41 mouse cellular contexts compared by ENCODE assay signal in the genomic region with DNA sequence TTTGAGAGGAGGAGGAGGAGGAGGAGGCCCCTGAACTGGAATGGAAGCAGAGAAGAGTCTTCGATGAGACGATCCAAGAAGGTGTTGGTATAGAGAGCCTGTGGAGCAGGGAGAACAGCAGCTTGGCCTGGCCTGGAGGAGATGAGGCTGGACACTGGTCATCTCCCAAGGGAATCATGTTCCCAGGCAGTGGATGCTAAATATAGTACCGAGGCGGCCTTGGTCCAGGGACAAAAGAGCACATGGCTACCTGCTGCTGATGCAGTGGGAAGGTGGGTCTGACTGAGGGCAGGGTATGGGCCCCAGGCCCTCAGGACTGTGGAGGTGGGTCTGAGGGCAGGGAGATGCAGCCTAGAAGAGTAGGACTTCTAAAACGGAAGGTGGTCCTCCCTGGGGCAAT. TPM values are rescaled to one million over a fixed set of nuclear protein-coding genes. Genes with fewer than 3 reads are reported as not detected.
DNase-seq lines count a peak whose midpoint lies in the region; ATAC-seq and TF ChIP-seq lines count a peak whose summit lies in the region.
"Had no signal": no experiment of that assay in that cellular context is flagged by ENCODE, and none has a peak within 500 bp of the region (broad histone marks: within the 10 kb centered on the region; RNA-seq: fewer than 3 reads in every experiment).

No protein-coding gene starts in this region.

- no peak for TF ChIP-seq POLR2A in testis, adult 2 months (IDR thresholded peaks at IDR 0.05; ENCODE audit: control insufficient read depth, low read depth, low read length)

- ATAC-seq in heart, embryonic 15.5 days (replicated peaks; ENCODE audit: insufficient number of reproducible peaks, insufficient read depth, low FRiP score, low read depth): no peak
- no peak for ATAC-seq in monocyte, adult 5-6 weeks (replicated peaks; ENCODE audit: insufficient number of reproducible peaks, low FRiP score, low TSS enrichment, poor library complexity, severe bottlenecking)
- ATAC-seq: forebrain, embryonic 15.5 days; hindbrain, postnatal 0 days; intestine, embryonic 15.5 days; liver, embryonic 12.5 days; liver, postnatal 0 days; midbrain, embryonic 13.5 days had no signal

- no peak overlapping the region for H3K4me2 ChIP-seq in heart, embryonic 15.5 days
- H3K4me2 ChIP-seq: embryonic facial prominence, embryonic 13.5 days; forebrain, embryonic 15.5 days; hindbrain, embryonic 12.5 days; intestine, embryonic 15.5 days; liver, embryonic 12.5 days; midbrain, embryonic 13.5 days; stomach, embryonic 15.5 days had no signal

- no peaks in the 10 kb centered on the region for H3K36me3 ChIP-seq in testis, adult 2 months (ENCODE audit: control insufficient read depth, insufficient read depth, low read length)
- H3K36me3 ChIP-seq in heart, embryonic 15.5 days: no peaks in the 10 kb centered on the region
- H3K36me3 ChIP-seq: embryonic facial prominence, embryonic 13.5 days; forebrain, embryonic 10.5 days; forebrain, embryonic 15.5 days; hindbrain, embryonic 12.5 days; intestine, embryonic 15.5 days; liver, embryonic 12.5 days; midbrain, embryonic 13.5 days; stomach, embryonic 15.5 days had no signal

- TF ChIP-seq CTCF in testis, adult 2 months (IDR thresholded peaks at IDR 0.05; ENCODE audit: control insufficient read depth, insufficient read depth, insufficient replicate concordance, low read depth, low read length): no peak

- H3K27ac ChIP-seq in testis, adult 2 months (ENCODE audit: control insufficient read depth, insufficient read depth, low read depth, low read length): peak overlapping the region; percentile 65
- H3K27ac ChIP-seq in heart, embryonic 15.5 days: 0 out of 2 replicates have a peak overlapping the region, but pooled peaks have one; percentile 17
- H3K27ac ChIP-seq: embryonic facial prominence, embryonic 13.5 days; forebrain, embryonic 10.5 days; forebrain, embryonic 15.5 days; hindbrain, embryonic 12.5 days; hindbrain, postnatal 0 days; intestine, embryonic 15.5 days; liver, embryonic 12.5 days; macrophage; midbrain, embryonic 13.5 days; stomach, embryonic 15.5 days had no signal

- peak; percentile 97 for DNase-seq in heart, adult 11 months
- DNase-seq in heart, postnatal 4 days: no peak
- DNase-seq in testis, postnatal 14 days (ENCODE audit: low spot score): no peak
- DNase-seq in testis, postnatal 10 days (ENCODE audit: low spot score): peak; percentile 41
- DNase-seq in ovary, postnatal 10 days (ENCODE audit: low spot score): no peak
- DNase-seq: adrenal gland, adult 2 months; B cell, adult 2 months; cerebellum, adult 11 months; cerebellum, adult 9-11 months; kidney, adult 2 months; kidney, postnatal 36 days; left cerebral cortex, postnatal 4 days; liver, postnatal 0 days; retina, postnatal 1 day; right cerebral cortex, postnatal 14 days; thymus, adult 2 months; thymus, postnatal 36 days had no signal

- H3K9me3 ChIP-seq in heart, embryonic 15.5 days (replicated peaks): no peaks in the 10 kb centered on the region
- H3K9me3 ChIP-seq: embryonic facial prominence, embryonic 13.5 days; forebrain, embryonic 10.5 days; forebrain, embryonic 15.5 days; hindbrain, embryonic 12.5 days; intestine, embryonic 15.5 days; liver, embryonic 12.5 days; midbrain, embryonic 13.5 days; stomach, embryonic 15.5 days had no signal

- 59% methylated on average over 5 of the region's 5 CpGs for WGBS in heart, embryonic 15.5 days

- H3K4me3 ChIP-seq in testis, adult 2 months (ENCODE audit: control insufficient read depth, low read depth, low read length): peak overlapping the region; percentile 4
- H3K4me3 ChIP-seq in heart, embryonic 15.5 days: no peak overlapping the region
- H3K4me3 ChIP-seq: embryonic facial prominence, embryonic 13.5 days; forebrain, embryonic 10.5 days; forebrain, embryonic 15.5 days; hindbrain, embryonic 12.5 days; intestine, embryonic 15.5 days; layer of hippocampus, adult 2 months; liver, embryonic 12.5 days; midbrain, embryonic 13.5 days; stomach, embryonic 15.5 days had no signal

- H3K9ac ChIP-seq in heart, embryonic 15.5 days: no peak overlapping the region
- H3K9ac ChIP-seq: embryonic facial prominence, embryonic 13.5 days; forebrain, embryonic 15.5 days; intestine, embryonic 15.5 days; liver, embryonic 12.5 days; liver, postnatal 0 days; midbrain, embryonic 13.5 days; stomach, embryonic 15.5 days had no signal

- no peaks in the 10 kb centered on the region for H3K27me3 ChIP-seq in testis, adult 2 months (ENCODE audit: control insufficient read depth, insufficient read depth, low read length)
- H3K27me3 ChIP-seq in heart, embryonic 15.5 days: no peaks in the 10 kb centered on the region
- H3K27me3 ChIP-seq: embryonic facial prominence, embryonic 13.5 days; forebrain, embryonic 15.5 days; hindbrain, embryonic 12.5 days; intestine, embryonic 15.5 days; midbrain, embryonic 13.5 days; stomach, embryonic 15.5 days had no signal

- H3K4me1 ChIP-seq in testis, adult 2 months (ENCODE audit: control insufficient read depth, insufficient read depth, low read length): peaks cover 21% of the 10 kb centered on the region
- H3K4me1 ChIP-seq in heart, embryonic 15.5 days (replicated peaks): peaks cover 38% of the 10 kb centered on the region
- H3K4me1 ChIP-seq: forebrain, embryonic 15.5 days; hindbrain, embryonic 12.5 days; midbrain, embryonic 13.5 days had no signal

RNA-seq across cellular contexts. Expression of gene Spaar, which starts 3.4 kb away (rescaled TPM):
- total RNA-seq in heart, postnatal 4 days (2021): 1 to 10 TPM; 2.0 to 2.3 TPM
- 3.0 and 4.6 TPM in 2 replicates for polyA plus RNA-seq in testis, adult 2 months (2012; rRNA removed)
- polyA plus RNA-seq in heart, embryonic 15.5 days (2015; fragmentation: Nextera tagmentation; extraction: Ambion mirVana): 0.31 and 0.42 TPM in 2 replicates
- total RNA-seq in monocyte, adult 5-6 weeks (2017): not detected in 3 replicates
- total RNA-seq: megakaryocyte-erythroid progenitor cell, adult 5-6 weeks had no signal
- polyA plus RNA-seq: forebrain, embryonic 10.5 days; macrophage; midbrain, embryonic 13.5 days; neural tube, embryonic 14.5 days had no signal

RNA-seq across cellular contexts. Expression of gene Hrct1, which starts 6.2 kb away (rescaled TPM):
- total RNA-seq in heart, postnatal 4 days (2021): 1 to 10 TPM; 3.2 to 3.4 TPM
- polyA plus RNA-seq in testis, adult 2 months (2012; rRNA removed): 0.62 and 0.73 TPM in 2 replicates
- polyA plus RNA-seq in heart, embryonic 15.5 days (2015; fragmentation: Nextera tagmentation; extraction: Ambion mirVana): 1.1 and 1.5 TPM in 2 replicates
- total RNA-seq in monocyte, adult 5-6 weeks (2017): not detected in 3 replicates
- total RNA-seq: megakaryocyte-erythroid progenitor cell, adult 5-6 weeks had no signal
- polyA plus RNA-seq: macrophage had no signal

RNA-seq across cellular contexts. Expression of gene Olfr71, which starts 23.1 kb away (rescaled TPM):
- not detected for total RNA-seq in heart, postnatal 4 days (2021)
- not detected in 2 replicates for polyA plus RNA-seq in testis, adult 2 months (2012; rRNA removed)
- polyA plus RNA-seq in heart, embryonic 15.5 days (2015; fragmentation: Nextera tagmentation; extraction: Ambion mirVana): not detected in 2 replicates
- total RNA-seq in monocyte, adult 5-6 weeks (2017): not detected in 3 replicates
- total RNA-seq: adrenal gland, adult 2 months; adrenal gland, postnatal 4 days; gastrocnemius, adult 8-10 months; hindbrain, postnatal 0 days; layer of hippocampus, adult 2 months; layer of hippocampus, postnatal 25 days; left cerebral cortex, postnatal 4 days; megakaryocyte-erythroid progenitor cell, adult 5-6 weeks had no signal
- polyA plus RNA-seq: adrenal gland, adult 2 months; embryonic facial prominence, embryonic 13.5 days; forebrain, embryonic 10.5 days; forebrain, embryonic 15.5 days; frontal cortex, adult 2 months; heart, embryonic 16.5 days; hindbrain, embryonic 12.5 days; hindbrain, postnatal 0 days; intestine, embryonic 15.5 days; kidney, adult 2 months; kidney, embryonic 16.5 days; limb, embryonic 14.5 days; liver, embryonic 12.5 days; liver, postnatal 0 days; macrophage; neural tube, embryonic 14.5 days; stomach, embryonic 15.5 days; thymus, adult 2 months had no signal

RNA-seq across cellular contexts. Expression of gene Olfr70, which starts 32.6 kb away (rescaled TPM):
- total RNA-seq in heart, postnatal 4 days (2021): not detected
- not detected in 2 replicates for polyA plus RNA-seq in testis, adult 2 months (2012; rRNA removed)
- not detected in 2 replicates for polyA plus RNA-seq in heart, embryonic 15.5 days (2015; fragmentation: Nextera tagmentation; extraction: Ambion mirVana)
- total RNA-seq in monocyte, adult 5-6 weeks (2017): 0.53 TPM in 1 of 3 replicates, not detected in the others
- total RNA-seq: adrenal gland, adult 2 months; adrenal gland, postnatal 4 days; gastrocnemius, adult 8-10 months; hindbrain, postnatal 0 days; layer of hippocampus, adult 2 months; layer of hippocampus, postnatal 25 days; left cerebral cortex, postnatal 4 days; megakaryocyte-erythroid progenitor cell, adult 5-6 weeks had no signal
- polyA plus RNA-seq: adrenal gland, adult 2 months; embryonic facial prominence, embryonic 13.5 days; forebrain, embryonic 10.5 days; forebrain, embryonic 15.5 days; frontal cortex, adult 2 months; heart, embryonic 16.5 days; hindbrain, embryonic 12.5 days; hindbrain, postnatal 0 days; intestine, embryonic 15.5 days; kidney, adult 2 months; kidney, embryonic 16.5 days; limb, embryonic 14.5 days; liver, embryonic 12.5 days; liver, postnatal 0 days; lung, embryonic 16.5 days; macrophage; midbrain, embryonic 13.5 days; neural tube, embryonic 14.5 days; stomach, embryonic 15.5 days; thymus, adult 2 months had no signal

RNA-seq across cellular contexts. Expression of gene Olfr159, which starts 37.6 kb away (rescaled TPM):
- not detected for total RNA-seq in heart, postnatal 4 days (2021)
- polyA plus RNA-seq in testis, adult 2 months (2012; rRNA removed): not detected in 2 replicates
- not detected in 2 replicates for polyA plus RNA-seq in heart, embryonic 15.5 days (2015; fragmentation: Nextera tagmentation; extraction: Ambion mirVana)
- not detected in 3 replicates for total RNA-seq in monocyte, adult 5-6 weeks (2017)
- total RNA-seq: adrenal gland, adult 2 months; adrenal gland, postnatal 4 days; gastrocnemius, adult 8-10 months; hindbrain, postnatal 0 days; layer of hippocampus, adult 2 months; layer of hippocampus, postnatal 25 days; left cerebral cortex, postnatal 4 days; megakaryocyte-erythroid progenitor cell, adult 5-6 weeks had no signal
- polyA plus RNA-seq: adrenal gland, adult 2 months; embryonic facial prominence, embryonic 13.5 days; forebrain, embryonic 10.5 days; forebrain, embryonic 15.5 days; frontal cortex, adult 2 months; heart, embryonic 16.5 days; hindbrain, embryonic 12.5 days; hindbrain, postnatal 0 days; intestine, embryonic 15.5 days; kidney, adult 2 months; kidney, embryonic 16.5 days; limb, embryonic 14.5 days; liver, embryonic 12.5 days; liver, postnatal 0 days; lung, embryonic 16.5 days; macrophage; midbrain, embryonic 13.5 days; neural tube, embryonic 14.5 days; stomach, embryonic 15.5 days; thymus, adult 2 months had no signal

Comparison
In these comparisons a context has a peak if more than half of its experiments do, and no peak if none do; other contexts are left out.
1. DNase-seq: peak in heart, adult 11 months (single experiment) and testis, postnatal 10 days (single experiment); none in heart, postnatal 4 days (single experiment), testis, postnatal 14 days (single experiment) and ovary, postnatal 10 days (single experiment).